Mouse (Mus musculus) kidney, adult 2 months (tissue): ENCODE data around the gene 1110008L16Rik.

Experiments used
- CTCF ChIP-seq: fragments of 200-500 bp; conservative IDR thresholded peaks from 2 replicates; pipeline ENCODE4 v1.5.1; 2011; ENCODE audit warnings: low read depth, mild to moderate bottlenecking, control low read depth, low read length, moderate library complexity, mixed read lengths; ENCODE audit not compliant: insufficient read depth, insufficient read length
- POLR2A ChIP-seq: fragments of 200-500 bp; IDR thresholded peaks from one replicate; pipeline ENCODE4 v1.6.1; 2011; ENCODE audit warnings: low read depth, low read length, control low read depth

- TF ChIP-seq POLR2A (no peak), CTCF (no peak)
Measured at GRCm38 (mm10) chr12:55329351-55329750, 30.0 kb downstream of the 1110008L16Rik start.
